Mouse (Mus musculus) natural killer cell, adult 2 months (primary cell): ENCODE measurements around the gene Rnf157.

Source experiments
- DNase-seq, 2 experiments: peaks; one replicate each; pipeline ENCODE4 v3.0.0; 2022; ENCODE audit warnings: low spot score in 2 of 2

Rnf157 gene

DNA sequence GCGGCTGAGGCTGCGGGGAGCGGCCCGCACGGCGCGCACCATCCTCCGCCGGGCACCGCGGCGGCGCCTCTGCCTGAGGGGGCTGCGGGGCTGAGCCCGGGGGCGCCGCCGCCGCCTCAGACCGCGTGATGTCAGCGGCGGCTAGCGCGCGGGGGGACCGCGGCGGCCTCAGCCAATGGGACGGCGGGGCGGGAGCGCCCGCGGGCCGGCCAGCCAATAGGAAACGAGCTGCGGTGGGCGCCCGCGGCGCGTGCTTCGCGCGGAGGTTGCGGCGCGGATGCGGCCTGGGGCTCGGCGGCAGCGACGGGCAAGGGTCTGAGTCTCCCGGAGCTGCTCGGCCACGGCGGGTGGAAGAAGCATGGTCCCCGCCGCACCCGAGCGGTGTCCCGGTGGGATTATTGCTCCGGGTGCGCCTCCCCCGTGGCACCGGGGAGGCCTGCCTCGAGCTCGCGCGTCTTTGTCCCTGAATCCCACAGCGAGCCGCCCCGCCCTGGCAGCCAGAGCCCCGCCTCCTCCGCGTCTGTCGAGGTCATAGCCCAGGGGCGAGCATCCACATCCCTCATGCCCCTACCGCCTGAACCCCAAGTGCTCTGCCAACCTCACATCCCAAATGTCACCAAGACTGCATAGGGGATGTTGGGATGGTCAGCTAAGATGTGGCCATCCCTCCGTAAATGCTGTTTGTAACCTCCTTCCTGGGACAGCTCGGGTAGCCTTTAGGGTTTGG, at the start of gene Rnf157:
TSS of gene Rnf157 (minus strand) at position 129 of the 727 bp plus-strand sequence.
- DNase-seq, result peak; percentile 80 to 81

DNA sequence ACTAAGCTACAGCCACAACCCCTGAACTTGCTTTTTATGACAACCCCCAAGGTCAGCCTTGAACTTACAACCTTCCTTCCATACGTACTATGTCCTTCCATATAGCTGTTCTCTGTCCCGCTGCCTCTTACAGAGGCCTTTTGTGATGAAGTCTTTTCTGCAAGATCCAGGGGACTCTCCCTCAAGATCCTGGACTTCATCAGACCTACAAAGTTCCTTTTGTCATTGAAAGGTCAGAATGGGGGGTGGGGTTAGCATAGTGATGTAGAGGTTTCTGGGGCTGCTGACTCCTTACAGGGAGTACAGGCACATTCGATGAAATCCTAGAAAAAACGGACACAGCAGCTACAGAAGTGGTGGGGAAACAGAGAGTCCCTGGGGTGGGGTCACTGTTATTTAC, 47.0 kb upstream of the Rnf157 start:
- no peak for DNase-seq

DNA sequence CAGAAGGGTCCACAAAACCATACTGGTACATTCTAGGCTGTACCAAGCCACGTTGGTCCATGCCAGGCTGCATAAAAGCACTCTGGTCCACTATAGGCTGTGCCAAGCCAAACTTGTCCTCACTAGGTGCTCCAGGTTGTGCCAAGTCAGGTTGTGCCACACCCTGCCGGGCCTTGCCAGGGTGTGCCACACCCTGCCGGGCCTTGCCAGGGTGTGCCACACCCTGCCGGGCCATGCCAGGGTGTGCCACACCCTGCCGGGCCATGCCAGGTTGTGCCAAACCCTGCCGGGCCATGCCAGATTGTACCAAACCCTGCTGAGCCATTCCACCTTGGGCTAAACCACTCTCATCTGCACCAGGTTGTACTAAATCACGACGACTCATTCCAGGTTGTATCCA, 43.4 kb upstream of the Rnf157 start:
- no peak for DNase-seq

DNA sequence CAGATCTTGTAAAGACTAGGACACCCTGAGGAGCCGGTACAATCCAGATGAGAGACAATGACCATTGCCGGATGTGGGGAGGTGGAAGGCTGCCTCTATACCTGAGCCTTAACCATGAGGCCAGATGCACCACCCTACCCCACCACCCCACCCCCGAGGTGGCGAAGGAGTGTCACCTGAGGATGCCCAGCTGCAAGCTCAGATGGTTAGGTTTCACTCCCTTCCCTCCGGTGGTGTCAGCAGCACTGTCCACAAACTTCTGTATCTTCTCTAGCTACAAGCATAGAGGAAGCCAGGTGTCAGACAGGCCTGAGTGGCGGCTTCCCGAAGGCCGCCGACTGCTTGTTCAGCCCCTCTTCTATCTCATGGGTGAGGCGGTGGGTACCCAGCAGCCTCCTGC, 41.1 kb upstream of the Rnf157 start:
- peak in 1 of 2 experiments; percentile 53 for DNase-seq

DNA sequence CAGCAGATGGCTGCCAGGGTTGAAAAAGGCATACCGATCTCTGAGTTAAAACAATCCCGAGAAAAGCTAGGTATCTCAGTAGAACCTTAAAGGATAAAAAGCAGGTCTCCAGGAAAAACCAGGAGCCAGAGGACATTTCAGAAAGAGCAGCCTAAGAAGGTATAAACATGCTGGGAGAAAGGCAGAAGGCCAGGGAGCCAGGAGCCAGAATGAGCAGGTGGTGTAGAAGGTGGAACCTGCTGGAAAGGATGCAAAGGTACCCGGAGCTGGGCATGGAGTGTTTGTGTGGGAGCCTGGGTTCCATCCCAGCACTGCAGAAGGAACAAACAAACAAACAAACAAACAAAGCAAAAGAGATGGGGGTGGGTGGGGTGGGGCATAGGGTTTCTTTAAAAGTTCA, 36.5 kb upstream of the Rnf157 start:
- no peak for DNase-seq

DNA sequence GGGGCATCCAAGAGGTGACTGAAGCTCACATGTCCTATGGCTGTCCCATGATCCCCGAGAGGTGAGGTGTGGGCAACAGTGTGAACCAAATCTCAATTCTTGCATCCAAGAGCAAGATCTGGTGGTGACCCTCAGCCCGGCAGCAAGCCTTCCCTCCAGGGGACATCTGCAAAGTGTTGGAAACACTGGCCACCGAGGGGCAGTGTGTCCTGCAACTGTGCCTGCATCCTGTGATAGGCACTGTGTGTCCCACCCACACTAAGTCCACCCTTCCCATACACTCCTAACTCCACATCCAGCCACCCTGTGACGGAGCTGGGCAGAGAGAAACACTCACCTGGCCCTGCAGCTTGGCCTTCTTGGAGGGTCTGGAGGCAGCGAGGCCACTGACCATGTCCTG, 35.0 kb upstream of the Rnf157 start:
- DNase-seq, result no peak

DNA sequence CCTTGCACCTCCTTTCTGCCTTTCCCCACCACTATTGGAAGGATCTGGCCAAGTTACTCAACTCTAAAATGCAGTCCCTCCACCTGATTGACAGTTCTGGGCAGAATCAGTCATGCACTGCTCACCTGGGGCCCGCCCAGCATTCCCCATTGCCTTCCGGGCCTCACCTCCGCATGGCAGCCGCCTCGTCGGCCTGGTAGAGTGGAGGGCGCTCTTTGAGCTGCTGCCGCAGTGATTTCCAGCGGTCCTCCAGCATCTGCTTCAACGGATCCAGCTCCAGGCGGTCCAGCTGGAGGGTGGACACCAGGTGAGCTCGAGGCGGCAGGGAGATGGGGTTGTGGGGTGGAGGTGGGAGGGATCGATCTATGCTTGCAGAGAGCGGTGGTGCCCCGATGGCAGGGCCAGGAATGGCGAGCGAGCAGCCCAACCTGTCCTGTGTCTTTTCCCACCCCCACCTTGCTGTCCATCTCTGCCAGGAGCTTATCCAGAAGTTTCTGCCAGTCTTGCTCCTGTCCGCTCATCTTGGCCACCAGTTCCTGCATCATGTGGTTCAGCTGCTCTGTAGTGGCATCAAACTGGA, 33.6 kb upstream of the Rnf157 start:
- no peak for DNase-seq

DNA sequence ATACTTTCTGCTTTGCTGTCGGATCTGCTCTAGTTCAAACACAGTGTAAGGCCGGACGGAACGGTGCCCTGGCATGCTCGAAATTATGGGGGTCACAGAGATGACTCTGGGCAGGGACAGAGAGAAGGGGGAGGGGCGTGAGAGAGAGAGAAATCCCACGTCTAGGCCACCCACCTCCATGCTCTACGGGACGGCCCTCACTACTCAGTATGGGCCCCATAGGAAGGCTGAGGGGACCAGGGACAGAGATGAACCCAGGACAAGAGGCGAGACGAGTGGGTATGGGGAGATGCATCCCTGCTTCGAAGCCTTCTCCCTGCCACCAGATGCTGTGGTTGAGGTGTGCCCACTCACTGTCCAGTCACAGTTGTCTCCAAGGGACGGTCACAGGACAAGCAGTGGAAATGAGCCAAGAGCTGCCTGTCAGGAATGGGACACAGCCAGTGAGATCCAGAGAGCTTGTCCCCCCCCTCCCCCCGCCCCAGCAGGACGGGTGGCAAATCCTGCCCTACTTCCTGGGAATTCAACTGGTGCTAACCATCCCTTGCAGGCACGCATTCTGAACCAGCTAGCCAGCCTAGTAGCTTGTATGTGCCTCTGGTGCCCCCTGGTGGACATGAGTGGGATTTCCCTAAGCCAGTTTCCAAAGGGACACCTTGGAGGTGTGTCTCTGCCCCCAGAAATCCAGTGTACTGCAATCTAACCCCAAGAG, 32.9 kb upstream of the Rnf157 start:
- peak; percentile 87 to 91 for DNase-seq

DNA sequence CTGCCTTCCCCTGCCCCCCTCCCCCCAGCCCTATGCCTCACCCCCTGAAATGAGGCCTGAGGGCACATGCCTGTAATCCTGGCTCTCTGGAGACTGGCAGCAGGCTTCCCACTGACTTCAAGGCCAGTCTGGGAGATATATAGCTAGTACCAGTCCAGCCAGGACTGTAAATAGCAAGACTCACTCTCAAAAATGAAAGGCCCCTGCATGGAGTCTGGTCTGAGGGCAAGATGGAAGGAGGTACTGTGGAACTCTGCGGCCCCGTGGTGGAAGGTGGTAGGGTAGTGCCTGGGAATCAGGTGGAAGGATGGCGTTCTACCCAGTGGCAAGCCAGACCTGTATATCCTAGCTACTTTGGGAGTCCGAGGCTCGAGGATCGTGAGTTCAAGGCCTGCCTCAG, 31.1 kb upstream of the Rnf157 start:
- no peak for DNase-seq

DNA sequence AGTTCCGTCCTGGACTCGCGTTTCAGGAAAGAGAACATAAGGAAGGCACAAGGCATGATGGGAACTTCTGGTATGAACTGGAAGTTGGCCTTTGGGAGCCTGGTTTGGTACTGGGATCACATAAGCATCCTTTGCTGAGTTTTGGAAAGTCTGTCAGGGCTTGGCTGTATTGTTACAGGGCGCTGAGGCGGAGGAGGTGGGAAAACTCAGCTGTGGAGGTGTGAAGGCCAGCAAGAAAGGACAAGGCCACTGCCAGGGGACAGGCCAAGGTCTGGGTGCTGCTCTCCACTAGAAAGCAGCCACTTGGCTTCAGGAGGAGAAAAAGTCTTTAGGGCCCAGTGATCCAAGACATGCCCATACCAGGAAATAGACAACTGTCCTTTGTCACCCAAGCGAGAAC, 30.5 kb upstream of the Rnf157 start:
- DNase-seq, result no peak

DNA sequence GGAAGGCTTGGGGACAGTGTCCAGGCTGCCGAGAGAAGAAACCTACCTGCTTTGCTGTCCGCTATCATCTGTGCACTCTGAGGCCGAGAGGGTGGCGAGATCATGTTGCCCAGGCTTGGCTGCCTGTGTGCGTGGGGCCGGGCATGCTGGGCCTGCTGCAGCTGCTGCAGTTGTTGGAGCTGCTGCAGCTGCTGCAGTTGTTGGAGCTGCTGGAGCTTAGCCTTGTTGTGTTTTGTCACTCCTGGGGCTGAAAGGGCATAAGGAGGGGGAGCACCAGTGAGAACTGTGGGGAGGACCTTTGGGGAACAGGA, 30.0 kb upstream of the Rnf157 start:
- DNase-seq, result no peak

DNA sequence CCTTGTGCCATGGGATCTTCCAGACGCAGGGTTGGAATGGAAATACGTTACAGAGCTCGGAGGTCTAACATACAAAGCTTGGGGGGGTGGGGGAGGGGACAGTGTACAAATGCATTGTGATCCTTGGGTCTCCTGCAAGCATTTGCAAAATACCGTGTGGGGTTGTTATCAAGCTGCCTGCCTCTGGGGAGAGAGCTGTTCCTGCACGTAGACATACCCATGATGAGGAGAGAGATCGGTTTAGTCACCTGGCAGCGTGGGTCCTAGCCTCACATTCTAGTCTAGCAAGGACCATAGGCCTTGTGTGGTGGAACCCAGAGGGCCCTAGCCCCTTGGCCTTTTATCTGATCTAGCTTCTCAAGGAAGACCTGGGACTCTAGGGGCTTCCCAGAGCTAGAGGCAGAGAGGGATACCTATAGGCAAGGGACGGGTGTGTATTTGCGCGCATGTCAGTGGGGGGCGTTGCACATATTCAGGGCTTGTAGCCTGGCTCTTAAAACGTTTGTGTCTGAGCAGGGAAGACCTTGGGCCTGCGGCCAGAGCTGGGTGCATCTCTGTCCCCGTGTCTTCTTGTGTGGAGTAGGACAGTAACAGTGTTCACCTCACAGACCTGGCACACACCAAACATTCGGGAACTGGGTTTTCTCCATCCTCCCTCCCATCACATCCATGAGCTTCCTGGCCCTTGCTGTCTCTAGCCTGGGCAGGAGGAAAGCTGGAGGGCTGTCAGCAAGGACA, 29.5 kb upstream of the Rnf157 start:
- no peak for DNase-seq

DNA sequence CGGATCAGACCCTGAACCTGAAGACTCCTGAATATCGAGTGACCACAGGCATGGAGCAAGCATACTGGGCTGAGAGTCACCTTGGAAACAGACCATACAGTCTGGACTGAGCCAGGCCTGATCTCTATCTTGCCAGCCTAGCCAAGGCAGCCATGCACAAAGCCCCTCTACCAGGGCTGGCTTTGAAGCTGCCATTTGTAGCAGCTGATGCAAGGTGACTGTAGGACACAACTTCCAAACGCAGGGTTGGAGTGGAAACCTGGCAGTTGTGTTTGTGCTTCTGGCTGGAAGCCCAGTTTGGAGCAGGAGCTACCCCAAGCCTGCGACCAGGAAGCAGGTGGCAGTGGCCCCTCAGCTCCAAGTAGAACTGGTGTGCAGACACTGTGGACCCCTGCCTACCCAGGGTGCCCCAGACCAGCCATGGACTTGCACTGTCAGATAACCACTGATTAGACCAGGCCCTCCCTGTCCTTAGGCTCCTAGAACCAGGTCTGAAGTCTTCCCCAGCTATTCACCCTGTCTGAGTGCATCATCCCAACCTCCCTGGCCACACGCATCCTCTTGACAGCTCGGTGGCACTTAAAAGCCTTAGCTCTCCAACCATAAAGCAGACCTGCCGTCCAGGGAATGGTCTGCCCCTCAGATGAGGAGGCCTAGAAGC, 27.7 kb upstream of the Rnf157 start:
- DNase-seq, result no peak

DNA sequence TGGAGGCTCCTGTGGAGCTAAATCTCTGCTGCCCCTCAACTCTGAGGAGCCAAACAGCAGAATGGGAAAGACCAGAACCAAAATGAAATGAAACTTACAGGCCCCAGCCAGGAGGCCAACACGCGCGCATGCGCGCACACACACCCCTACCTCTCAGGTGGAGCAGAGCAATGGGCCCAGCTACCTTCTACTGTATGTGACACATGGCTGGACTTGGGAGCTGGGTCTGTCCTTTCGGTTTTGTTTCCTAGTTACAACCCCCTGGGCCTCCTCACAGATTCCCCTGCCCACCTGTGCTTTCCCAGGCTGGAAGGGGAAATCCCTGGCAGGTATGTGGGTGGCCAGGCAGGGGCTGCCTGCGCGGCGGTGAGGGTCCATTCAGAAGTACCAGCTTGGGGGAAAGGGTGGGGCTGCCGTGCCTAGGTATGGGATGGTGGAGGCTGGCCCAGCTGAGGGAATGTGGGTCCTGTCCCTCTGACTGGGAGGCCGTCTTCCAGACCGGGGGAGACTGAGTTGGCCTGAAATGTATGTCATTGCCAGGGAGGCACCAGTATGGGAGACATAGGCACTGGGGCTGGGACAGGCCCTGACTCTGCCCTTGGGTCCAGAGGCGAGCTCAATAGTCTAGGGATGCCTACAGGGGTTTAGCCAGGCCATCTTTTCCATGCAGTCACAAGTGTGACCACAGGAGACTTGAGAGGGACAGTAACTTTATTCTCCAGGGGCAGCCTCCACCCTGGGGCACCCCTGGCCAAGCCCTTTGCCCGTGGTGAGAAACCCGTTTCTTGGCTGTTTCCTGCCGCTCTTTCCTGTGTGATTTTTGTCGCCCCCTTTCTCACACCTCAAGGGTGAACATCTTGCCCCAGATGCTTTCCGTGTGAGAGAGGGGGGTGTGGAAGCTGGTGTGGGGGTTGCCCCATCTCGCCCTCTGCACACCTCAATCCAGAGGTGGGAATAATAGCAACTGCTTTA, 26.7 kb upstream of the Rnf157 start:
- DNase-seq, result peak; percentile 85 to 94

DNA sequence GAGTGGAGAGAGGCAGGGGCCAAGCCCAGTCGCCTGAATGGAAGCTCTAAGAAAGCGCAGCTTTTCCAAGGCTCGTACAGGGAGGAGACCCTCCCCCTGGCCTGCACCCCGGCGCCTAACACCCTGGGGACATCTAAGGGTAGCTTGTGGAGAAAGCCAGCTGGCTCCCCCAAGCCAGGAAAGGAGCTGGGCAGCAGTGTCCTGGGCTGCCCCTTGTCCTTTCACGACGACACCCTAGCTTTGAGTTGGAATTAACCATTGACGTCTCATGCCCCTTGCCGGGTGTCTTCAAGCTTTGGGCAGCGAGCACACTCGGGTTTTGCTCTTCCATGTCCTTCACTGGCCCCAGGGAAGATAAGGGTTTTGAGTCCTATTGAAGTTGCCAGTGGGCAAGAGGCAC, 24.7 kb upstream of the Rnf157 start:
- no peak for DNase-seq

DNA sequence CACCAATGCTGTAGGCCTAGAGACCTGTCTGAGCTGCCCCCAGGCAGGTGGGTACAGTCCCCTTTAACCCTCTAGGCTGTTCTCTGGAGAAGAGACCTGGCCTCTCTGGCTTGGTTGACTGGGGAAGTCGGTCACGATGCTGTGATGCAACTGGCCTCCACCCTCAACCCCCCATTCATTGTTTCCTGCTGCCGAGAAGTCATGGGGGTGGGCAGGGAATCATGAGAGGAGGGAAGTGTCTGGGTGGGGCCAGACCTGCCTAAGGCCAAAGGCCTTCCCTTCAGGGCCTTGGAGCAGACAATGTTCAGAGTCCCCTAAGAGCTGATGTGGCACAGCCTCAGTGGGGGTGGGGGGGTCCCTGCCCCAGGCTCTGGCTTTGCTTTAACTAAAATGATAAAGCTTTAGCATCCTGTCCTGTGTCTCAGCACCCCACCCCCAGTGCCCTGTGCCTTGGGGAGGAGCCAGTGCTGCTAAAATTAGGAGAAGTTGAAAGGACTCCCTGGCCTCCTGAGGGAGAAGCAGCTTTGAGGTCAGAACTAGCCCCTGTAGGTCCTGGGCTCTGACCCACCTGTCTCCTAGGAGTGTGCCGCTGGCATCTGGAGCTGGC, 24.0 kb upstream of the Rnf157 start:
- DNase-seq, result peak; percentile 53 to 58

DNA sequence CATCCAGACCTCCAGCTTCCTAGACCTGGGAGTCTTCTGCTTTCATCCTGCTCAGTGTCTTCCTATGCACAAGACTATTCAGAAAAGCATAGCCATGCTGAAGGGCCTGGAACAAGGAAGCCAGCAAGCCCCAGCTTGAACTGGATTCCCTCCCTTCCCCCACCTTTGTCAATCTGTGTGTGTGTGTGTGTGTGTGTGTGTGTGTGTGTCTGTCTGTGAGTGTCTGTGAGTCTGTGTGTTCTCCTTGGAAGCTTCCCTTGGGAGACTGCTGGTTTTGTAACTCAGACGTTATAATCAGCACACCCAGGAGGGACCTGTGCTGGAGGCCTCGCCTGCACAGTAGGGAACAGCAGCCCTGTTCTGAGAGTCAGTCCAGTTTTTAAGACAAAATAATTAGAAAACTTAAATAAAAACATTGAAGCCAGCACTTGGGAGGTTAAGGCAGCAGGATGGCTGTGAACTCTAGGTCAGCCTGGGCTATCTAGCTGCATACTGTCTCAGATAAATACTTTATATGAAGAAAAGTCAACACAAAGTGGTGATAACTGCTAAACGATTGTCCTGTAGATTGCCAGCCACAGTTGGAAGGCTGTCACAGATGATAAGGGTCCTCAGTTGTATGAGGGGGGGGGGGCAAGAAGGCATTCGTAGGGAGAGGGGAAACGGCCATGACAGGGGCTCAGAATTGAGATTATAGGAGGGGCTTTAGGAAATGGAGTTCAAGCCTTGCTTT, 23.3 kb upstream of the Rnf157 start:
- DNase-seq, result no peak

DNA sequence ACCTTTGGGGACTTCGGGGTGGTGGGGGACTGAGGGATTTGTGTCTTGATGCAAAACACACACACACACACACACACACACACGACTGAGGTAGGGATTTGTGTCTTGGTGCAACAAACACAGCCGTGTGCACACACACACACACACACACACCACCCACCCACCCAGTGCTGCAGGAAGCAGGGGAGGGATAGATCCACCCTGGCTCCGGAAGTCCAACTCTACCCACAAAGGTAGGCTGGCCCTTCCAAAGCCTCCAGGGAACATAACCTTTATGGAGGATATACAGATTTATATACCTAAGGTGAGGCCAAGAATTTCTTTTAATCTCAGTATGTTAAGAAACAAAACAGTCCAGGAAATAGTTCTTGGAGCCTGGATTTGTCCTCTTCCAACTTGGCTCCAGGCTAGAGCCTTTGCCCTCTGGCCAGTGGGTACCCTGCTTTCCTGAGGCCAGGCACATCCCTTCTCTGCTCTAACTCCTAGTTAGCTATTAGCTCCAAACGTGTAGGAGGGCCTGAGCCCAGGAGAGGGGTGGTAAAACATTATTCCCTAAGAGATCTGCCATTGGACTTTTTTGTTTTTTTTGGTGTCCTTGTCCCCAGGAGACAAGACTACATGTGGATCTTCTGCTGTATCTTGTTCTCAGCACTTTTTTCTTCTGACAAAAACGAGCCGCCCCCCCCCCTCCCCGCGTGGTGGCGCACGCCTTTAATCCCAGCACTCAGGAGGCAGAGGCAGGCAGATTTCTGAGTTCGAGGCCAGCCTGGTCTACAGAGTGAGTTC, 22.3 kb upstream of the Rnf157 start:
- DNase-seq, result no peak
